Mouse (Mus musculus): Measurements from ENCODE around the gene Mapk8ip3.

The Mapk8ip3 gene

DNA sequence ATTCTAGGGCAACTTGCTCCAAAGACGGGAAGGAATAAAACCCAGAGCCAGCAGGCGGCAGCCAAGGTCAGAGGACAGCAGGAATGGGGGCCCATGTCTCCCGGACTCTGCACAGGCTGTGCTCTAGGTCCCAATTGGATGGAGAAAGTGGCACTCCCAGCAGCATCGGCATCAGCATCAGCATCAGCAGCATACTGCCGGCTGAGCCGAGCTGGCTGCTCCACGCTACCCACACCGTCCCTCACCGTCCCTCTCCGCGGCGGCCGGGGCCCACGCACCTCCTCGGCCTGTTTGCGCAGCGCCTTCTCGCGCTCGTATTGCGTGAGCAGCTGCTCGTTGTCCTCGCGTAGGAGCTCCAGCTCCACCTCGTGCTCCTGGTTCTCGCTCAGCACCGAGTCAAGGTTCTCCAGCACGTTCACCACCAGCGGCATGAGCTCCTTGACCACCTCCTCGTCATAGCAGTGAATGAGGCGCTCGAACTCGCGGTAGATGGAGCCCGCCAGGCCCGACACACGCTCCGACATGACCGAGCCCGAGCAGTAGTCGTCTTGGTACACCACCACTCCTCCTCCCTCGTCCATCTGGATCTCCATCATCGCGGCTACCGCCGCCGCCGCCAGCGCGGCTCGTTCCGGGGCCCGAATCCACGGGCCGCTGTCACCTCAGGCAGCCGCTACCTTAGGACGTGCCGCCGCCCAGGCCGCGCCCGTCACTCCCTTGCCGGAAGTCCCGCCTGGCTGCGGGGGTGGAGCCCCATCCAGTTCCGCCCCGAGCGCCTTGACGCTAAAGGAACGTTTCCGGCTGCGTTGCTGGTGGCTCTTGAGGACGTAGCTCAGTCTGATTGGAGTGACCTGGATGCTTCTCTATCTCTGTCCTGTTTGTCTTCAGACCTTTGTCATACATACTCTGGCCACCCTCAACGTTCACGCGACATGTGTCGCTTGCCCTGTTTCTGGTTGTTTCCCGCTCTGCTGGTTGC, at the start of gene Mapk8ip3:
Mapk8ip3 (minus strand) TSS at position 719 of the 979 bp plus-strand sequence.
- peak; percentile 89 to 92 for DNase-seq (ENCODE audit: low spot score in 2 of 2)

GRCm38 (mm10) chr17:24960852-24961715, 24.3 kb upstream of the Mapk8ip3 start:
- DNase-seq (ENCODE audit: low spot score in 2 of 2) = no peak

DNA sequence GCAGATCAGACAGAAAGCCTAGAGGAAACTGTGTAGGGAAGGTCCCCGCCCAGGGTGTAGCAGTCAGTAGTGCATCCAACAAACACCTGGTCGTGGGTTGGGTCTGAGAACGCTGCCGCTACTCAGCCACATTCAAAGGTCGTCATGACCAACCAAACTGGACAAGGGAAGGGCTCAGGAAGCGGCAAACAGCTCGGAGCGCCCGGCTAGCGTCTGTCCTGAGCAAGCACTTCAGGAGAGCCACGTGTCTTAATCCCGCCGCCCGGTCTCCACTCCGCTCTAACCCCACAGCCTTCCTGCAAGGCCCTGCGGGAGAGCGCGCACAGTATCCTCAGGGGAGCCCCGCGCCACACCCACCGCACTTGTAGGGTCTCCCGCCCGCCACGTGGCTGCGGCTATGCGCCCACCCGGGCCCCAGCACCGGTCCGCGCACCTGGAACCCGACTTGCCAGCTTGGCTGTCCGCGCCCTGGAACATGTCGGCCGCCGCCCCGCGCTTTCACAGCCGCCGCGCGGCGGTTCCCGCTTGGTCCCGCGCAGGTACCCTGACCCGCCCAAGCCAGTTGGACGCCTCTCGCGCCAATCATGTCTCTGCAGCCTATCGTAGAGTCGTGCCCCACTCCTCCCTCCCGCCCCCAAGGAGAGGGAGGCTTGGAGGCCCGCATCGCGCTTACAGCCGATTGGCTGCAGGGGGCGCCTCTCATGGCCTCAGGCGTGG, 23.5 kb upstream of the Mapk8ip3 start, which contains the start of gene Jpt2:
Jpt2 (minus strand) TSS at position 555 of the 717 bp plus-strand sequence.
- peak; percentile 92 to 95 for DNase-seq (ENCODE audit: low spot score in 2 of 2)

- no peak for DNase-seq (ENCODE audit: low spot score in 2 of 2)
These were observed 22.6 kb upstream of the Mapk8ip3 start for GRCm38 (mm10) chr17:24959371-24959770.

- no peak for DNase-seq (ENCODE audit: low spot score in 2 of 2)
These were observed 16.5 kb upstream of the Mapk8ip3 start for GRCm38 (mm10) chr17:24953291-24953690.

DNA sequence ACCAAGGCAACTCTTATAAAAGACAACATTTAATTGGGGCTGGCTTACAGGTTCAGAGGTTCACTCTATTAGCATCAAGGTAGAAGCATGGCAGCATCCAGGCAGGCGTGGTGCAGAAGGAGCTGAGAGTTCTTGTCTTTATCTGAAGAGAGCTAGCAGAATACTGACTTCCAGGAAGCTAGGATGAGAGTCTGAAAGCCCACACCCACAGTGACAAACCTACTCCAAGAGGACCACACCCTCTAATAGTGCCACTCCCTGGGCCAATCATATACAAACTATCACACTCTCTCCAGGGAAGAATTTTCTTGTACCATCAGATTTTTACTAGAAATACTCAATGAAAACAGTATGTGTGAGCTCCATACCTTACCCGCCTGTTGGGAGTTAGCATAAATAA, 13.9 kb upstream of the Mapk8ip3 start:
- no peak for DNase-seq (ENCODE audit: low spot score in 2 of 2)

- no peak for DNase-seq (ENCODE audit: low spot score in 2 of 2)
These were observed 11.4 kb upstream of the Mapk8ip3 start for GRCm38 (mm10) chr17:24948204-24948603.

GRCm38 (mm10) chr17:24943589-24943988, 6.8 kb upstream of the Mapk8ip3 start:
- DNase-seq (ENCODE audit: low spot score in 2 of 2) = peak in 1 of 2 experiments; percentile 20

DNA sequence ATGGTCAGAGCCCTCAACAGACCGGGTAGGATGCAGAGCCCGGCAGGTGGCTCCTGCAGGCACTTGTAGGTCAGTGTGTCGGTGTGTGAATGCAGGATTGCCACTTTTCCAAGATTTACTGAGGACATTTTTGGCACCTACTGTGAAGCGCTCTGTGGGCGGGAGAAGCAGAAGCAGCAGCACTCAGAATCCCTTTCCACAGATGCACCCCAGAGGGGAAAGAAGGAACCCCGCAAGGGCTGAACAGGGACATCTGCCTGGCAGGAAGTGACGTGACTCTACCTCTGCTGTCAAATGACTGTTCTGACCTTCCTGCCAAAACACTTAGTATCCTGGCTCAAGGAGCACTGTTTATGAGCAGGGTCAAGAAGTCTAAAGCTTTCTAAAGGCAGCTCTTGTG, 6.3 kb upstream of the Mapk8ip3 start:
- no peak for DNase-seq (ENCODE audit: low spot score in 2 of 2)

DNA sequence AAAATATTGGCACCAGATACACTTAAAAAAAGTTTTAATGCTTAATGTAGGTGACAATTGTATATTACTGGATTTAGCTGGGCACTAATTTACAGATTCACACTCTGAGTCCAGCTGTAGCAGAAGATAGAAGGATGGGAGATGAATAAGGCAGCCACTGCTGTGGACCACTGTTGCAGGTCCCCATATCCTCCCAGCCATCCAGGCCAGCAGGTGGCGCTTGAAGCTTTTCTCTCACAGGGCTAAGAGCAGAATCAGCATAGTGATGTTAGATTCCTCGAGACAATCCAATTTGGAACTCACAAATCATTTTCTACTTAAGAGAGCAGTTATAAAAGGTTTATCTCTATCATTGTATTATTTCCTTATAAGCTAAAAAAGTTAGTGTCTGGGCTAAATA, 5.7 kb upstream of the Mapk8ip3 start:
- DNase-seq (ENCODE audit: low spot score in 2 of 2) = peak; percentile 36 to 51

GRCm38 (mm10) chr17:24937266-24937665, 489 bp upstream of the Mapk8ip3 start:
- DNase-seq (ENCODE audit: low spot score in 2 of 2) = no peak

- no peak for DNase-seq (ENCODE audit: low spot score in 2 of 2)
These were observed 1.1 kb downstream of the Mapk8ip3 start for GRCm38 (mm10) chr17:24935666-24936065.

DNA sequence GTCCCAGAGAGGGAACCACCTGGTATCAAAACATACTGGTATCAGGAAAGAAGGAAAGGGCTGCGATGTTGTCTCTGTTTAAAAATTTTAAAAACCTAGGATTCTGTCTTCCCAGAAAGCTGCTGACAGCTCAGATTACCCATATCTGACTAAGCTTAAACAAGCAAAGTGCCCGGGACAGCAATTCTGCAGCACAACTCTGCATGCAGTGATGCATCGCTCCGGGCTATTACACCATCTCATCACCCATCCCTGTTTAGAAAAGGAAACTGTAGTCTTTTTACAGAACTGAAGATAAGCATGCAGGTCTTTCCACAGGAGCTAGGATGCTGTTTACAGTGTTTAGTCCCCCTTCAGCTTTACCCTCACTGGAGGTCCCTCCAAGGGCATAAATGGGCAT, 1.9 kb downstream of the Mapk8ip3 start:
- no peak for DNase-seq (ENCODE audit: low spot score in 2 of 2)

DNA sequence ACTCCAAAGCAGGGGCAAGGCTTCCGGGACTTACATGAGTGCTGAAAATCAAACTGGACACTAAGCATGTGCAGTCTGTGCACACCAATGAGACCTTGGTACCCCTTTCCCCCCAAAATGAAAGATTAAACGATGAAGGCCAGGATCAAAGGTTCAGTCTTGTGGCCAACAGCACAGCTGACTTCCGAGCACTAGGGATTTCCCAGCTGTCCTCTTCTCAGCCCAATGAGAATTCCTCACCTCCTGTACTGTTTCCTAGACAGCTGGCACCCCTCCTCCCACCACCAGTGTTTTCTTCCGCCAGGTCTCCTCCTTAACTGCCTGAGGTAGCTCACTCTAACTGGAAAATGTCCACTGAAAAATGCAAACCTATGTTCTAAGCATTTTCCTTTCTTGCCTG, 3.6 kb downstream of the Mapk8ip3 start:
- no peak for DNase-seq (ENCODE audit: low spot score in 2 of 2)

DNA sequence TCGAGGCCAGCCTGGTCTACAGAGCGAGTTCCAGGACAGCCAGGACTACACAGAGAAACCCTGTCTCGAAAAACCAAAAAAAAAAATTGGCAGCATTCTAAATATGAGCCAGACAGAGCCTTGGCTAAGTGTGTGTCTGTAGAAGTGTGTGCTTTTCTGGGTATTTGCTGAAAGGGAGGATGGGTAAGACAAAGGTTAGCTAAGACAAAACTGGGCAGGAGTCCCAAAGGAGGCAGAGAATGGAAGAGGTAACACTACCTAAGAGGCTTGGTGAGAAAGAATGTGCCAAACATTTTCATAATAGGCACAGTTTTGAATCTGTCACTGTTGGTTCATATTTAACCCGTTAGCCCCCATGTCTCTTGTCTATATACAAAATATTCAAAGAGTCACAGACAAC, 4.3 kb downstream of the Mapk8ip3 start:
- DNase-seq (ENCODE audit: low spot score in 2 of 2) = no peak

DNA sequence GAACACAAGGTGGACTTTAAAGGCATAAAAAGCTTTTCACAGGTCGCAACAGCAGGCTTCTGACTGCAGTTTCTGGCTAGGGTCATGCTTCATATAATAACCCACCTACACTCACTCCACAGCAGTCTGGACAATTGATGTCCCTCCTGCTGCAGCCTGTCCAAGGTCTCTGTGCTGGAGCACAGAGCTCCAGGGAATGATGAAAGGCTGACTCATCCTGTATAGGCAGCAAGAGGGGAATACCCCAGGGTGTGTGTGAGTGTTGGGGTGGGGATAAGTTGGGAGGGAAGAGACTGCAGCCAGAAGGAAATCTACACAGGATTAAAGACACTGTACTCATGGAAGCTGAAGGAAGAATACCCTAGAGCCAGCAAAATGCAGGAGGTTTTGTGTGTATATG, 7.3 kb downstream of the Mapk8ip3 start:
- DNase-seq (ENCODE audit: low spot score in 2 of 2) = no peak

GRCm38 (mm10) chr17:24923246-24923645, 13.5 kb downstream of the Mapk8ip3 start:
- no peak for DNase-seq (ENCODE audit: low spot score in 2 of 2)

GRCm38 (mm10) chr17:24913984-24914383, 22.8 kb downstream of the Mapk8ip3 start:
- DNase-seq (ENCODE audit: low spot score in 2 of 2) = no peak

DNA sequence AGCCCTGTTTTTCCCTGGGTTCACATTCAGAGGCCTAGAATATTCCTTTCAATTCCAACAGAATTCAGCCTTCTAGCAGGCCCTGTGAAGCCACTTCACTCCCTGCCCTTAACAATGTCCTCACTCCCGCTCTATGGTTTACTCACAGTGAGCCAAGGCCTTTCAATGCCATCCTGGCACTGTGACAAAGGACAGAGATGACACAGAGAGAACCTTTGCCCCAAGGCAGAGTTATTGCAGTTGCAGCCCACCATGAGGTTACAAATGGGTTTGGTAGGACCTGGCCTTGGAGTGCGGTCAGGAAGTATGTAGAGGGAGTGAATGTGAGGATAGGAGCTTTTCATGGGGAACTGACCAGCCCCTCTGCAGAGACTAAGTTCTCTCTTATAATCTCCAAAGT, 29.2 kb downstream of the Mapk8ip3 start:
- no peak for DNase-seq (ENCODE audit: low spot score in 2 of 2)

GRCm38 (mm10) chr17:24903767-24904166, 33.0 kb downstream of the Mapk8ip3 start:
- no peak for DNase-seq (ENCODE audit: low spot score in 2 of 2)

DNA sequence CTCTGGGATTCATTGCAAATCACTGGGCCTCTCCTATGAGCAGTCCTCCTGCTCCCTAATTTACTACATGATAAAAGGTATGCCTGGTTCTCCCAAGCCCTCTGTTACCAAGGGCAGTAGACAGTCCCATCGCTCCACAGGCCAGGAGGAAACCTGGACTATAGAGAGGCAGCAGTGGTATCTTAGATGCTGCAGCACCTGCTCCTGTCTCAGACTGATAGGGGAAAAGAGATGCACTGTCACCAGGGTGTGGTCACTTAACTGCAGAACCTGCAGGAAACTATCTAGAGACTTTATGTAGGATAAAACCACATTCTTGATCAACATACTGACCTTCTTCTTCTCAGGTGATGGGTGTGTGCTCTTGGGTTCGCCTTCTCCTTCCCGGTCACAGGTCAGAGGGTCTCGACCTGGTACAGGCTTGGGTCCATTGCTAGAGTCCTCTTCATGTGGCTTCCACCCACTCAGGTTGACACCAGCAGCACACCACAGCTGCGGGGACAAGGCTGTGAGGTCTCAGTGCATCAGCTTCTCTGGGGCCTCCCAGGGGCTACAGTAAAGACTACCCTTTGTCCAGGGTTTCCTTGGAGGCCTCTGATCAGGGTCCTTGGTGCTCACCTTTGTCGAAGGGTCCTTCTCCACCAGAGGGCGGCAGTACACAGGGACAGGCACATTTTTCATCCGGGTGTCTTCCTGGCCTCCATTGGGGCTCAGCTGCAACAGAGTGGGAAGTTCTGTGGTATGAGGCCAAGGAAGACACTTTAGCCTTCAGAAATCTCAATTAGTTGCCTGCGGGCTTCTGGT, 33.9 kb downstream of the Mapk8ip3 start:
- no peak for DNase-seq (ENCODE audit: low spot score in 2 of 2)

Measured in natural killer cell, adult 2 months (primary cell).